Mouse (Mus musculus): ENCODE data around the gene Galnt11.

DNA sequence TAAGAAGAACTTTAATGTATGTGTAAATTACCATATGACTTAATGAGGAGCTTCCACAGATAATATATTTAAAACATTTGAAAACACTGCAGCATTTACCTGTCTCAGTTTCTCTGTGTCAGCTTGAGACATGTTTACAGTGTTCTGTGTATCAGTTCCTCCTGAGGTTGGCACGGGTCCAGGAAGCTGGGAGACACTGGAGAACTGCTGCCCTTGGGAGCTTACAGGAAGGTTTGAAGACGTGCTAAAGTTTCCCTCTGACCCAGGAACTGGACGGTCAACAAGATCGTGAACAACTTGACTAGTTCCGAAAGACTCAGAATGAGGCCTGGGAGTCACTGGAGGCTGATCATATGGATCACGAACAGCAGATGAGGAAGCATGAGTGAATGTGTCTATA lies 92.2 kb downstream of the Galnt11 start:
- TF ChIP-seq EP300 (IDR thresholded peaks at IDR 0.05; ENCODE audit: low read depth): no peak
- no peak for TF ChIP-seq CTCF (IDR thresholded peaks at IDR 0.05; ENCODE audit: low read depth)

Data from liver, postnatal 0 days (tissue).